Mouse (Mus musculus): ENCODE data around the gene Prokr2. TPM values are rescaled to one million over a fixed set of nuclear protein-coding genes. Genes with fewer than 3 reads are reported as not detected.

The Prokr2 gene
- polyA plus RNA-seq, 1 experiment from 2014 or later = 2.6 TPM

Other genes starting within 250 kb of the Prokr2 start
- 15.8 and 16.7 TPM in 2 replicates for gene Slc23a2, start 240.3 kb downstream of the Prokr2 start, polyA plus RNA-seq (2015; fragmentation: Nextera tagmentation; extraction: Ambion mirVana)
- gene Tmem230, start 137.6 kb downstream of the Prokr2 start, polyA plus RNA-seq (2015; fragmentation: Nextera tagmentation; extraction: Ambion mirVana) = 41.2 and 45.0 TPM in 2 replicates
- 472 and 480 TPM in 2 replicates for gene Pcna, start 132.1 kb downstream of the Prokr2 start, polyA plus RNA-seq (2015; fragmentation: Nextera tagmentation; extraction: Ambion mirVana)
- gene Cds2, start 122.3 kb downstream of the Prokr2 start, polyA plus RNA-seq (2015; fragmentation: Nextera tagmentation; extraction: Ambion mirVana) = 24.4 and 24.5 TPM in 2 replicates
- 48.1 and 52.3 TPM in 2 replicates for gene Gpcpd1, start 202.3 kb upstream of the Prokr2 start, polyA plus RNA-seq (2015; fragmentation: Nextera tagmentation; extraction: Ambion mirVana)

All from thymus, postnatal 0 days (tissue).